Mouse (Mus musculus) neural tube, embryonic 13.5 days (tissue): ENCODE measurements around the gene Ap1g2. TPM values are rescaled to one million over a fixed set of nuclear protein-coding genes. Genes with fewer than 3 reads are reported as not detected.

Experiments used
- ATAC-seq: fragments of 200-750 bp; cut with Nextera tagmentation; 2 replicates; pipeline ENCODE4 v1.8.0; 2017; ENCODE audit warnings: low read depth, mild to moderate bottlenecking, moderate TSS enrichment, moderate library complexity
- H3K27ac ChIP-seq: fragments of 300-500 bp; sonication (generic); replicated peaks from 2 replicates; pipeline ENCODE4 v1.5.1; 2015; ENCODE audit warnings: moderate library complexity, mild to moderate bottlenecking, inconsistent platforms
- H3K27me3 ChIP-seq: fragments of 300-500 bp; sonication (generic); 2 replicates; pipeline ENCODE4 v1.6.1; 2015; ENCODE audit warnings: mild to moderate bottlenecking, inconsistent platforms
- H3K36me3 ChIP-seq: fragments of 300-500 bp; sonication (generic); 2 replicates; pipeline ENCODE4 v1.6.1; 2015; ENCODE audit warnings: mild to moderate bottlenecking, inconsistent platforms
- H3K4me1 ChIP-seq: fragments of 300-500 bp; sonication (generic); replicated peaks from 2 replicates; pipeline ENCODE4 v1.6.1; 2015; ENCODE audit warnings: inconsistent platforms
- H3K4me2 ChIP-seq: fragments of 300-500 bp; sonication (generic); 2 replicates; pipeline ENCODE4 v1.6.1; 2015; ENCODE audit warnings: inconsistent platforms, mild to moderate bottlenecking, moderate library complexity
- H3K4me3 ChIP-seq: fragments of 300-500 bp; sonication (generic); 2 replicates; pipeline ENCODE4 v1.5.1; 2015; ENCODE audit warnings: mild to moderate bottlenecking, inconsistent platforms
- H3K9ac ChIP-seq: fragments of 300-500 bp; sonication (generic); 2 replicates; pipeline ENCODE4 v1.6.1; 2015; ENCODE audit warnings: moderate library complexity, mild to moderate bottlenecking, inconsistent platforms
- H3K9me3 ChIP-seq: fragments of 300-500 bp; sonication (generic); 2 replicates; pipeline ENCODE4 v1.6.1; 2016; ENCODE audit warnings: inconsistent platforms
- WGBS: fragments of 180-500 bp; shearing (Covaris S2); methylation state at CpG from one replicate; pipeline ENCODE4 v1.1.7; 2015; 5-methylcytosine and 5-hydroxymethylcytosine counted together
- polyA plus RNA-seq: library from polyadenylated mRNA; unstranded; fragments of >200 nt; fragmentation: Nextera tagmentation; extraction: Ambion mirVana; gene quantifications from 2 replicates; pipeline ENCODE4 v1.2.1, GENCODE M21; 2015

Gene Ap1g2
- polyA plus RNA-seq, 1 experiment from 2014 or later, result 8.3 TPM

- H3K4me2 ChIP-seq, result peak overlapping the region; percentile 42
- ATAC-seq, result no peak
- H3K27me3 ChIP-seq, result no peaks in the 10 kb centered on the region
- peaks cover 40% of the 10 kb centered on the region for H3K4me1 ChIP-seq
- peak overlapping the region; percentile 15 for H3K4me3 ChIP-seq
- H3K27ac ChIP-seq, result peak overlapping the region; percentile 80
- H3K9me3 ChIP-seq, result no peaks in the 10 kb centered on the region
- WGBS, result 50% methylated on average over 9 of the region's 9 CpGs
- H3K9ac ChIP-seq, result peak overlapping the region; percentile 60
- H3K36me3 ChIP-seq, result peaks cover 17% of the 10 kb centered on the region; the same call in 1 of the 2 replicates
Measured at GRCm38 (mm10) chr14:55096573-55097087, 9.8 kb downstream of the Ap1g2 start.

- Histone ChIP-seq H3K36me3 (peaks cover 17% of the 10 kb centered on the region; the same call in 1 of the 2 replicates), H3K4me2 (peak overlapping the region; percentile 76), H3K4me1 (peaks cover 47% of the 10 kb centered on the region), H3K9ac (peak overlapping the region; percentile 81), H3K27ac (peak overlapping the region; percentile 95; the same call in 1 of the 2 replicates), H3K9me3 (no peaks in the 10 kb centered on the region), H3K4me3 (peak overlapping the region; percentile 56), H3K27me3 (no peaks in the 10 kb centered on the region)
- no peak for ATAC-seq
- 54% methylated on average over 12 of the region's 12 CpGs for WGBS
Measured at GRCm38 (mm10) chr14:55095671-55096070, 10.7 kb downstream of the Ap1g2 start.

GRCm38 (mm10) chr14:55095263-55095662, 11.1 kb downstream of the Ap1g2 start:
- H3K9me3 ChIP-seq, result no peaks in the 10 kb centered on the region
- peak overlapping the region; percentile 81 for H3K9ac ChIP-seq
- peak overlapping the region; percentile 95 for H3K27ac ChIP-seq
- no peak for ATAC-seq
- WGBS, result 54% methylated on average over 9 of the region's 9 CpGs
- peaks cover 17% of the 10 kb centered on the region; the same call in 1 of the 2 replicates for H3K36me3 ChIP-seq
- no peaks in the 10 kb centered on the region for H3K27me3 ChIP-seq
- H3K4me2 ChIP-seq, result peak overlapping the region; percentile 76
- H3K4me3 ChIP-seq, result peak overlapping the region; percentile 56
- peaks cover 51% of the 10 kb centered on the region for H3K4me1 ChIP-seq

GRCm38 (mm10) chr14:55094704-55095231, 11.6 kb downstream of the Ap1g2 start, which contains the start of gene Thtpa:
TSS of gene Thtpa (plus strand) at chr14:55094784.
- H3K4me2 ChIP-seq, result peak within 1 kb of the TSS; percentile 76
- peak within 1 kb of the TSS; percentile 56 for H3K4me3 ChIP-seq
- no peaks in the 10 kb centered on the region for H3K27me3 ChIP-seq
- peak; percentile 25 for ATAC-seq
- no peaks in the 10 kb centered on the region for H3K9me3 ChIP-seq
- H3K4me1 ChIP-seq, result peaks cover 56% of the 10 kb centered on the region
- H3K36me3 ChIP-seq, result peaks cover 17% of the 10 kb centered on the region; the same call in 1 of the 2 replicates
- H3K27ac ChIP-seq, result peak within 1 kb of the TSS; percentile 95
- H3K9ac ChIP-seq, result peak within 1 kb of the TSS; percentile 81
- 1% methylated on average over 30 of the region's 30 CpGs for WGBS

GRCm38 (mm10) chr14:55093927-55094326, 12.5 kb downstream of the Ap1g2 start:
- Histone ChIP-seq H3K9me3 (no peaks in the 10 kb centered on the region), H3K4me3 (no peak overlapping the region), H3K36me3 (peaks cover 14% of the 10 kb centered on the region; the same call in 1 of the 2 replicates), H3K4me1 (peaks cover 65% of the 10 kb centered on the region), H3K4me2 (peak overlapping the region; percentile 76), H3K27ac (no peak overlapping the region), H3K9ac (no peak overlapping the region), H3K27me3 (no peaks in the 10 kb centered on the region)
- 42% methylated on average over 6 of the region's 6 CpGs for WGBS
- ATAC-seq, result no peak

- H3K4me1 ChIP-seq, result peaks cover 74% of the 10 kb centered on the region
- under 1% methylated on average over 34 of the region's 34 CpGs for WGBS
- peak; percentile 91 for ATAC-seq
Measured at GRCm38 (mm10) chr14:55092011-55092577, 14.3 kb downstream of the Ap1g2 start, which contains the start of gene Zfhx2. TSS of gene Zfhx2 (minus strand) at chr14:55092324.

GRCm38 (mm10) chr14:55091209-55091865, 15.1 kb downstream of the Ap1g2 start:
- peak; percentile 23 for ATAC-seq
- Histone ChIP-seq H3K4me3 (peak overlapping the region; percentile 79), H3K27ac (peak overlapping the region; percentile 98), H3K4me1 (peaks cover 74% of the 10 kb centered on the region), H3K9ac (peak overlapping the region; percentile 99), H3K27me3 (no peaks in the 10 kb centered on the region), H3K36me3 (0 out of 2 replicates have a peak, but pooled peaks cover 3% of the 10 kb centered on the region), H3K4me2 (peak overlapping the region; percentile 90), H3K9me3 (no peaks in the 10 kb centered on the region)
- 2% methylated on average over 33 of the region's 34 CpGs for WGBS

More at GRCm38 (mm10) chr14:55092011-55092577, 14.3 kb downstream of the Ap1g2 start, which contains the start of gene Zfhx2:
- no peaks in the 10 kb centered on the region for H3K36me3 ChIP-seq
- peak within 1 kb of the TSS; percentile 90 for H3K4me2 ChIP-seq
- peak within 1 kb of the TSS; percentile 98 for H3K27ac ChIP-seq
- H3K9ac ChIP-seq, result peak within 1 kb of the TSS; percentile 99
- no peaks in the 10 kb centered on the region for H3K9me3 ChIP-seq
- no peaks in the 10 kb centered on the region for H3K27me3 ChIP-seq
- peak within 1 kb of the TSS; percentile 79 for H3K4me3 ChIP-seq

- WGBS, result 29% methylated on average over 13 of the region's 13 CpGs
- Histone ChIP-seq H3K27me3 (no peaks in the 10 kb centered on the region), H3K9me3 (no peaks in the 10 kb centered on the region), H3K4me3 (peak overlapping the region; percentile 79), H3K4me2 (peak overlapping the region; percentile 90), H3K4me1 (peaks cover 78% of the 10 kb centered on the region), H3K27ac (peak overlapping the region; percentile 98), H3K9ac (peak overlapping the region; percentile 99), H3K36me3 (0 out of 2 replicates have a peak, but pooled peaks cover 4% of the 10 kb centered on the region)
- no peak for ATAC-seq
Measured at GRCm38 (mm10) chr14:55089199-55089947, 17.0 kb downstream of the Ap1g2 start.

- 85% methylated on average over 6 of the region's 6 CpGs for WGBS
- peak overlapping the region; percentile 84 for H3K27ac ChIP-seq
- no peaks in the 10 kb centered on the region for H3K27me3 ChIP-seq
- H3K9me3 ChIP-seq, result no peaks in the 10 kb centered on the region
- peaks cover 14% of the 10 kb centered on the region for H3K36me3 ChIP-seq
- H3K9ac ChIP-seq, result peak overlapping the region; percentile 34; the same call in 1 of the 2 replicates
- no peak overlapping the region for H3K4me3 ChIP-seq
- no peak for ATAC-seq
- H3K4me1 ChIP-seq, result peaks cover 91% of the 10 kb centered on the region
- peak overlapping the region; percentile 40 for H3K4me2 ChIP-seq
Measured at GRCm38 (mm10) chr14:55086009-55086514, 20.3 kb downstream of the Ap1g2 start.

GRCm38 (mm10) chr14:55085324-55086008, 20.9 kb downstream of the Ap1g2 start:
- peaks cover 91% of the 10 kb centered on the region for H3K4me1 ChIP-seq
- no peaks in the 10 kb centered on the region for H3K9me3 ChIP-seq
- WGBS, result 18% methylated on average over 9 of the region's 9 CpGs
- no peak overlapping the region for H3K4me3 ChIP-seq
- peaks cover 14% of the 10 kb centered on the region for H3K36me3 ChIP-seq
- peak overlapping the region; percentile 40 for H3K4me2 ChIP-seq
- peak overlapping the region; percentile 34; the same call in 1 of the 2 replicates for H3K9ac ChIP-seq
- peak overlapping the region; percentile 84 for H3K27ac ChIP-seq
- H3K27me3 ChIP-seq, result no peaks in the 10 kb centered on the region
- ATAC-seq, result peak; percentile 60

- 76% methylated on average over 6 of the region's 6 CpGs for WGBS
- H3K4me3 ChIP-seq, result no peak overlapping the region
- peaks cover 14% of the 10 kb centered on the region for H3K36me3 ChIP-seq
- H3K9ac ChIP-seq, result no peak overlapping the region
- no peaks in the 10 kb centered on the region for H3K27me3 ChIP-seq
- H3K27ac ChIP-seq, result no peak overlapping the region
- H3K4me1 ChIP-seq, result peaks cover 89% of the 10 kb centered on the region
- no peaks in the 10 kb centered on the region for H3K9me3 ChIP-seq
- ATAC-seq, result no peak
- no peak overlapping the region for H3K4me2 ChIP-seq
Measured at GRCm38 (mm10) chr14:55083481-55083880, 22.9 kb downstream of the Ap1g2 start.
